23 mouse cellular contexts compared by ENCODE assay signal in genomic region chr7:130716989-130717388, GRCm38 (mm10). TPM values are rescaled to one million over a fixed set of nuclear protein-coding genes. Genes with fewer than 3 reads are reported as not detected.
"Had no signal": no experiment of that assay in that cellular context is flagged by ENCODE, and none has a peak within 500 bp of the region (broad histone marks: within the 10 kb centered on the region; RNA-seq: fewer than 3 reads in every experiment).

No protein-coding gene starts in this region.

- H3K4me3 ChIP-seq: layer of hippocampus, adult 2 months; limb, embryonic 12.5 days; limb, embryonic 15.5 days; megakaryocyte, embryonic 14.5 days; midbrain, embryonic 10.5 days; midbrain, embryonic 13.5 days had no signal

- H3K27me3 ChIP-seq: limb, embryonic 12.5 days; limb, embryonic 15.5 days; midbrain, embryonic 13.5 days had no signal

- H3K4me1 ChIP-seq: megakaryocyte, embryonic 14.5 days had no signal

- H3K27ac ChIP-seq: kidney, postnatal 0 days; layer of hippocampus, adult 2 months; limb, embryonic 12.5 days; limb, embryonic 15.5 days; midbrain, embryonic 10.5 days; midbrain, embryonic 13.5 days; stomach, postnatal 0 days had no signal

- ATAC-seq: inflammation-experienced regulatory T-cells, adult 6 months; intestine, embryonic 16.5 days; midbrain, embryonic 13.5 days had no signal

- H3K4me2 ChIP-seq: limb, embryonic 12.5 days; limb, embryonic 15.5 days; lung, embryonic 14.5 days; midbrain, embryonic 13.5 days had no signal

- H3K9me3 ChIP-seq: limb, embryonic 12.5 days; limb, embryonic 15.5 days; megakaryocyte, embryonic 14.5 days; midbrain, embryonic 10.5 days; midbrain, embryonic 13.5 days had no signal

- DNase-seq: kidney, postnatal 25 days; layer of hippocampus, adult 9-11 months; left cerebral cortex, postnatal 4 days; lung, embryonic 14.5 days; lung, postnatal 10 days; lung, postnatal 36 days; thymus, adult 2 months; thymus, postnatal 14 days; thymus, postnatal 4 days had no signal

- H3K9ac ChIP-seq: limb, embryonic 12.5 days; limb, embryonic 15.5 days; lung, embryonic 14.5 days; midbrain, embryonic 13.5 days had no signal

RNA-seq across cellular contexts. Expression of gene Btbd16, which starts 56.9 kb away (rescaled TPM):
- total RNA-seq: midbrain, postnatal 0 days had no signal
- polyA plus RNA-seq: kidney, embryonic 14.5 days; kidney, postnatal 0 days; limb, embryonic 12.5 days; lung, embryonic 14.5 days; midbrain, embryonic 10.5 days; midbrain, embryonic 13.5 days; neural tube, embryonic 11.5 days; neural tube, embryonic 14.5 days had no signal
